Mouse (Mus musculus): ENCODE data around the gene Ugt1a1.
"Not testable (repeated sequence)": the region's sequence is repeated elsewhere in the genome, so short reads cannot be mapped to it uniquely, and the experiment has no call there.

DNA sequence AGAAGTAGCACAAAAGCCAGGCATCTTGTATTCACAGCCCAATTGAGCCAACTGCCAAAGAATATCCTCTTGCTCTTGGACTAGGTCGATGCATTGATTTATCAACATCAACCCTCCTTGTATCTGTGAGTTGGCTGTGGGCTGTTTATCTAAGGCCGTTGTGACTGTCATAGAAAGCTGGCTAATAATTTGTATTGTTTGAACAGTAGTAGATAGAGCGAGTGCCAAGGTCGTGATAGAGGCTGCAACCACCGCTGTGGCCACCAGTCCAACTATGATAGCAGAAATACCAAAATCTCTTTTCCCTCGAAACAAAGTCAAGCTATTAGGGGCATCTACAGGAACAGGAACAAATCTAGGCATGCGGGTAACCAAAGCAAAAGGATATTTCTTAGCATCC, 39.6 kb upstream of the Ugt1a1 start:
- TF ChIP-seq CTCF, EP300 (IDR thresholded peaks at IDR 0.05): not testable (repeated sequence)

Data from lung, postnatal 0 days (tissue).